Mouse (Mus musculus) ES-Bruce4 (cell line): ENCODE data around the gene Lmtk2.

Experiments used
- CTCF ChIP-seq: IDR thresholded peaks from one replicate; pipeline ENCODE4 v1.8.1; 2011; ENCODE audit warnings: low read depth, low read length
- EP300 ChIP-seq: IDR thresholded peaks from 2 replicates; pipeline ENCODE4 v1.6.1; 2011; ENCODE audit warnings: low read depth, low read length; ENCODE audit not compliant: insufficient read depth
- POLR2A ChIP-seq: IDR thresholded peaks from one replicate; pipeline ENCODE4 v1.8.1; 2011; ENCODE audit warnings: low read length; ENCODE audit not compliant: insufficient read depth

DNA sequence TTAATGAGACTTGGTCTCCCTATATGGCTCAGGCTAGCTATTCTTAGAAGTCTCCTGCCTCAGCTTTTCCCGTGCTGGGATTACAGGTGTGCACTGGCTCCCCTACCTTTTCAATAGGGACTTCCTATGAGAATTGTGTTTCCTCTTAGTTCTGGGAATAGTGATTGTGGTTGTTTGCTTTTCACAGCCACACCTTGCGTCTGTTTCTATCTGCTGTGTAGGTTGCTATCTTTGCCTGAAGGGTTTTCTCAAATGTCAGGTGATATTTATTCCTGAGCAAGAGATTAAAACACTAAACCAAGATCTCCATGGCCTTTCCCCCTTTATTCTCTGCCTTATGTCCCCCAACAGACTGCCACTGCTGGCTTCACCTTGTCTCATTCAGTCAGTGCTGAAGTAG lies 19.1 kb downstream of the Lmtk2 start:
- TF ChIP-seq CTCF (no peak), EP300 (no peak), POLR2A (no peak)
